Mouse (Mus musculus) neural tube, postnatal 0 days (tissue): ENCODE measurements around the gene Zfp352. TPM values are rescaled to one million over a fixed set of nuclear protein-coding genes. Genes with fewer than 3 reads are reported as not detected.

ENCODE experiments used
- polyA plus RNA-seq: library from polyadenylated mRNA; unstranded; fragments of >200 nt; fragmentation: Nextera tagmentation; extraction: Ambion mirVana; gene quantifications from 2 replicates; pipeline ENCODE4 v1.2.1, GENCODE M21; 2015

The Zfp352 gene
- polyA plus RNA-seq: not detected in 2 replicates

GRCm38 (mm10) chr4:90218520-90218919, at the start of gene Zfp352:
Gene Zfp352, plus strand, starts transcription at chr4:90218820.

